Mouse (Mus musculus) brain, embryonic 14.5 days (tissue): ENCODE data around the gene Mymk. TPM values are rescaled to one million over a fixed set of nuclear protein-coding genes. Genes with fewer than 3 reads are reported as not detected.

Experiments
- DNase-seq: peaks from one replicate; pipeline ENCODE4 v3.0.0-alpha.2; 2011; ENCODE audit warnings: low read depth
- CTCF ChIP-seq: fragments of 200-500 bp; IDR thresholded peaks from 2 replicates; pipeline ENCODE4 v1.5.1; 2012; ENCODE audit warnings: inconsistent platforms, mild to moderate bottlenecking, moderate library complexity, borderline replicate concordance; ENCODE audit not compliant: insufficient read depth, insufficient read length; ENCODE audit errors: extremely low read depth
- POLR2A ChIP-seq: fragments of 200-500 bp; IDR thresholded peaks from 2 replicates; pipeline ENCODE4 v1.6.1; 2012; ENCODE audit warnings: mild to moderate bottlenecking, inconsistent platforms, borderline replicate concordance; ENCODE audit not compliant: poor library complexity, insufficient read depth, insufficient read length, severe bottlenecking; ENCODE audit errors: extremely low read depth
- polyA plus RNA-seq: library from polyadenylated mRNA; depleted of rRNA; stranded (reverse); fragments of >200 nt; gene quantifications from 2 replicates; pipeline ENCODE4 v1.2.3, GENCODE M21; 2012

The Mymk gene
- polyA plus RNA-seq, 1 experiment, result 0.26 TPM

- no peak for DNase-seq
- no peak for TF ChIP-seq CTCF
Observed at GRCm38 (mm10) chr2:27074804-27075203, 2.8 kb upstream of the Mymk start.

- DNase-seq, result no peak
Observed at GRCm38 (mm10) chr2:27073407-27073806, 1.4 kb upstream of the Mymk start.

GRCm38 (mm10) chr2:27071137-27071536 is 842 bp downstream of the Mymk start:
- no peak for TF ChIP-seq POLR2A
- TF ChIP-seq CTCF, result no peak
- peak; percentile 89 for DNase-seq

More at GRCm38 (mm10) chr2:27073407-27073806, 1.4 kb upstream of the Mymk start:
- no peak for TF ChIP-seq POLR2A
- TF ChIP-seq CTCF, result no peak

- TF ChIP-seq CTCF, result no peak
- TF ChIP-seq POLR2A, result no peak
Observed at GRCm38 (mm10) chr2:27070247-27070813, 1.6 kb downstream of the Mymk start.

GRCm38 (mm10) chr2:27069646-27070045 is 2.3 kb downstream of the Mymk start:
- TF ChIP-seq CTCF (no peak), POLR2A (no peak)
- no peak for DNase-seq

More at GRCm38 (mm10) chr2:27070247-27070813, 1.6 kb downstream of the Mymk start:
- no peak for DNase-seq

GRCm38 (mm10) chr2:27067996-27068395 is 4.0 kb downstream of the Mymk start:
- DNase-seq, result no peak
- TF ChIP-seq POLR2A (no peak), CTCF (no peak)

GRCm38 (mm10) chr2:27067124-27067523 is 4.9 kb downstream of the Mymk start:
- no peak for DNase-seq
- no peak for TF ChIP-seq CTCF
- no peak for TF ChIP-seq POLR2A

GRCm38 (mm10) chr2:27059187-27059586 is 12.8 kb downstream of the Mymk start:
- DNase-seq, result peak; percentile 16
- TF ChIP-seq POLR2A (no peak), CTCF (no peak)

- TF ChIP-seq CTCF (no peak), POLR2A (no peak)
- DNase-seq, result peak; percentile 26
Observed at GRCm38 (mm10) chr2:27058751-27059150, 13.2 kb downstream of the Mymk start.

GRCm38 (mm10) chr2:27058251-27058650 is 13.7 kb downstream of the Mymk start:
- no peak for TF ChIP-seq POLR2A
- no peak for TF ChIP-seq CTCF
- DNase-seq, result no peak

GRCm38 (mm10) chr2:27049408-27049807 is 22.6 kb downstream of the Mymk start:
- DNase-seq, result no peak
- TF ChIP-seq CTCF (no peak), POLR2A (no peak)

GRCm38 (mm10) chr2:27045979-27046770 is 25.8 kb downstream of the Mymk start:
- no peak for DNase-seq
- TF ChIP-seq POLR2A, result no peak
- TF ChIP-seq CTCF, result no peak
